Mouse (Mus musculus) heart, postnatal 25 days (tissue): ENCODE measurements around the gene Apbb1ip. TPM values are rescaled to one million over a fixed set of nuclear protein-coding genes. Genes with fewer than 3 reads are reported as not detected.

Experiments
- DNase-seq: peaks from one replicate; pipeline ENCODE4 v3.0.0; 2022; ENCODE audit warnings: low spot score
- intact Hi-C: fragments of 180-260 bp; cut with DNase I; formaldehyde crosslinking; loops from one replicate; pipeline ENCODE4 v1.15.1; 2025
- total RNA-seq, 2 experiments: library from RNA; stranded (reverse); gene quantifications; 2 replicates each; pipeline ENCODE4 v1.2.3; 2021

Apbb1ip gene
- 1 to 10 TPM; 3.4 to 3.5 TPM for total RNA-seq

DNA sequence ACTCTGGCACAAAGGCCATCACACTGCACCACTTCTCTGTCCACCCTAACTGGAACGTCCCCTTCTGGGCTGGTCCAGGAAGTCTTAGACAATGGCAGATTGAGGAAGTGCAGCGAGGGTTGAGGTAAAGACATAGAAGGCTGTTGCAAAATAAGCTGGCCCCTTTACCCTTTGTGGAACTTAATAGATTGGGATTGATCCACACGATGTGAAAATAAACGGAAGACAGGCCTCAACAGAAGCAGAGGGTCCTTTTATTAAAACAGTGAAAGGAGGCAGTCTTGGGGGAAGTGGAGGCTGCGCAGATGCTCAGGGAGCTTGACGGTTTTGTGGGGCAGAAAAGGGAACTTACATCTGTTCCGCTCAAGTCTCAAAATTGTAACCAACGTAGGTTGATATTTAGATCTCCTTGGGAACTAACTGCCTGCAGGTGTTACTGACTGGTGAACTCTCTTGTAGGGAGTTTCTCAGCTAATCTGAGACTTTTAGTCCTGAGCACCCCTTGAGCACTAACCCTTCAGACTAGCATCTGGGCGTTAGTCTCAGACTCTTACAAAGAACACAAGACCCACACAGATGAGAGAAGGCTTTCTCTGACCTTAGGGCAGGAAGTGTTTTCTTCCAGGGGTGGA, at the start of gene Apbb1ip:
Apbb1ip (plus strand) TSS at position 546 of the 632 bp plus-strand sequence.
- intact Hi-C loops, result no loop called here

DNA sequence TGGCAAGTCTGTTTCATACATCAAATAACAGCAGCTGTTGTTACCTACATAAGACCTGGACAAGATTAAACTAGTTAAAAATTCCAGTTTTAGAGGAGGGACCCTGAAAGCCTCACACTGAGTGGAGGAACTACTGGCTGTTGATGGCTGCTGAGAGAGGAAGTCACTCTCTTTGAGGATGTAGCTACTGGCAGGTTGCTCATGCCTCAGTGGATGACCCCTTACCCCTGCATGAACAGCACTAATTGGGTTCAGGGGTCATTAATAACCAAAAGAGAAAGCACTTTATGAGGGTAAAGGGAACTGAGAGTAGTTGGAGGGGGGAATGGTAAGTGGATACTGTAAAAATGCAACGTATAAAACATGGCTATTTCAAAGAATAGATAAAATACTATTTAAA, 46.8 kb upstream of the Apbb1ip start:
- intact Hi-C loops, result no loop called here
- no peak for DNase-seq

More for the DNA sequence above, at the start of gene Apbb1ip:
- DNase-seq, result no peak

DNA sequence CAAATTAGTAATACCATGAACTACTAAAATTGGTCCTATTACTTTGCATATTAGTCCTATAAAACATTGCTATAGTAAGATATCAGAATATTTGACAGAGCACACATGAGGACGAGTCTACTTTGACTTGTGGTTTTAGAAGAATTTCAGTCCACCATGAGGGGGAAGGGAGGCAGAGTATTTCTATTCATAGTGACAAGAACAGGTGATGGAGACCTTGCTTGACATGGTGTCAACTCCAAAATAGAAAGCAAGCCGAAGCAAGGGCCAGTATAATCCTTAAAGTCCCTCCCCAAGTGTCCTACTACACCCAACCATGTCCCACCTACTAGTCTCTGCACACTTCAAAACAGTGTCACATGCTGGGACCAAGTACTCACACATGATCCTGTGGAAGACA, 37.8 kb upstream of the Apbb1ip start:
- intact Hi-C loops, result no loop called here
- no peak for DNase-seq

DNA sequence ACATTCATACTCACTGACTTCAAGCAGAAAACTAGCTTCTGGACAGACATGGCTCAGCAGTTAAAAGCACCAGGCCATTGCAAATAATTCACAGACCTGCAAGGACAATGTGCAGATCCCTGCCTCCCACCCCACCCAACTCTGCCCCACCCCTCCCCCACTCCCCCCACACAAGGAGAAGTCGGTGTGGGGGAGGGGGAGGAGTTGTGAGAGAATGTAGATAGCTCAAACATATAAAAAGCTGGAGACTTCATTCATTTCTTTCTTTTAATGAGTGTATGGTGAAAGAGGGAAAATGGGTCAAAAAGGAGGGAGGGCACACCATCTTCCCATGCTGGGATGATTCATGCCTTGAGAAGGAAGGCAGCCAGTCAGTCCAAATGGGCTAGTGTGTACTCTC, 34.5 kb upstream of the Apbb1ip start:
- intact Hi-C loops, result no loop called here
- DNase-seq, result no peak

DNA sequence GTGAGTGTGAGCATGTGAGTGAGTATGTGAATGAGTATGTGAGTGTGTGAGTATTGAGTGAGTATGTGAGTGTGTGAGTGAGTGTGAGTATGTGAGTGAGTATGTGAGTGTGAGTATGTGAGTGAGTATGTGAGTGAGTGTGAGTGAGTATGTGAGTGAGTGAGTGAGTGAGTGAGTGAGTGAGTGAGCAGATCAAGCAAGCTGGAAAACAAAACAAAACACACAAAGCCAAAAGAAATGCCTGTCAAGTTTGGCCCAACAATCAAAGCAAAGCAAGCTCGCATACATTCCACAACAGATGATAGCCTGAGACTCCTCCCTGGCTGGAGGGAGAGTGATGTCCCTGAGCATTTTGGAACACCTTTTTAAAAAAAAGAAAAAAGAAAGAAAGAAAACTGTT, 33.5 kb upstream of the Apbb1ip start:
- DNase-seq, result no peak
- intact Hi-C loops, result no loop called here

DNA sequence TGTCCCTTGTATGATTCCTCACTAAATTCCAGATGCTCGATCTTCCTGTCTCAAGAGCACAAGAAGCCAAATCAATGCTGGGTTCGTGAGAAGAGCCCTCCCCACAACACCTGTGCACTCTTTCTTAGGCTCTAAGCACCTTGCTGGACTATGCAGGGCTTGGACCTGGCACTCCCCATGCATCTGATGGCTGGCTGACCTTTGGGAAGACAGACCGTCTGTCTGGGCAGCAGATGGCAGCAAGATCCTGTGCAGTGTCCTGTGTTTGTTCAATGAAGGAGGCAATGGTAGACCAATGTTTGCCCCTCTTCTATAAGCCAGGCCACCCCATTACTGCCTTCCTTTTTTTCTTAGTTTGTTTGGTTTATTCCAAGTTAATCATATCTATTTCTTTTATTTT, 32.7 kb upstream of the Apbb1ip start:
- intact Hi-C loops, result no loop called here
- DNase-seq, result no peak

DNA sequence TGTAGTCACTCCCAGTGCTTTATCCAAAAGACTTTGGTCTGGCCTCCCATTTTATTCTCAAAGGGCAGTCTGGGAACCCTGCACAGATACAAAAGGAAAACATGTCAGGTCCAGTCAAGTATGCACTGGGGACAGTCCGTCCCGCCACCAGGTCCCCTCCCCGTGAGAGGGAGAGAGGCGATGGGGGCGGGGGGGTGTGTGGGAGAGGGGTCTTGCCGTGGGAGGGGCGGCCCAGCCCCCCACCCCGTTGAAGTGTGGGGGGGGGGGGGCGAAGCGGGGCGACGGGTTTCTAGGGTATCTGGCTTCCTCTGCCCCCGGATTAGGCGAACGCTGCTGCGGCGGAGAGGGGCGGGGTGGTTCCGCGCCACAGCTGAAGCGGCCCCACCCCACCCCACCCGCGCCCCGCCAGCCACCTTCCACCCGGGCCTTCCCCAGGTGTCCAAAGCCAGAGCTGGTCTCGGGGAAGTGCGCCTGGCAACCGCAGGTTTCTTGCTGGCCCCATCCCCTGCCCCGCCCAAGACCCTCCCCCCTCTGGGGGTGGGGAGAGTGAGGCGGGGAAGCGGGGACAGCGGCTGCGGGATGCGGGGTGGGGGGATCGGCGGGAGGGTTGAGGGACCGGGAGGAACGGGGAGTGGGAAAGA, 29.7 kb upstream of the Apbb1ip start:
- intact Hi-C loops, result no loop called here
- DNase-seq, result no peak

DNA sequence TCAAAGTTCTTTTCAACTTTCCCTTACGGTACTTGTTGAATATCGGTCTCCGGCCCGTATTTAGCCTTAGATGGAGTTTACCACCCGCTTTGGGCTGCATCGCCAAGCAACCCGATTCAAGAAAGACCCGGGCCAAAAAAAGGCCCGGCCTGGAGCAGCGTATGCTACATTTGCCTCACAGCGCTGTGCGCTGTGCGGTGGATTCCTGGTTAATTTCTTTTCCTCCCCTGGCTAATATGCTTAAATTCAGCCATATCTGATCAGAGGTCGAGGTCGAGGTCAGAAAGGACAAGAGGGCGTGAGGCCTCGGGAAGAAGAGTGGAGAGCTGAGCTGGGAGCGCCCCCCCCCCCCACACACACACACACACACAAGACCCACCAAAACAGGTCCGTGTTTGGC, 29.0 kb upstream of the Apbb1ip start:
- intact Hi-C loops, result no loop called here
- no peak for DNase-seq

DNA sequence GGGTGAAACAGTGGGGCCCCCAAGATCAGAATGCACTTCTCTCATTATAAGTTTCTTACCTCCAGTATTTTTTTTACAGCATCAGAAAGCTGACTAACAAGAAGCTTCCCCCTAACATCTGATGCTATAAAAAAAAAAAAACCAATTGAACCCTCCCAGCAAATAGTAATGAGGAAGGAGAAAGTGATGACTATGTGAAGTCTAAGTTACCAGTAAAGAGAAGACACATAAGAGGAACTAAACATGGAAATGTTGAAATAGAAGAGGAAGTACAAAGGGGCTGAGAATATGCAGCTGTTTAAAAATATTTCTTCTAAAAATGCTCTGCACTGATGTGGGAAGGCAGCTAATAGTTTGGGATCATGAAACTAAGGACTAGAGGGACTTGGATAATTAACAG, 27.1 kb upstream of the Apbb1ip start:
- intact Hi-C loops, result no loop called here

DNA sequence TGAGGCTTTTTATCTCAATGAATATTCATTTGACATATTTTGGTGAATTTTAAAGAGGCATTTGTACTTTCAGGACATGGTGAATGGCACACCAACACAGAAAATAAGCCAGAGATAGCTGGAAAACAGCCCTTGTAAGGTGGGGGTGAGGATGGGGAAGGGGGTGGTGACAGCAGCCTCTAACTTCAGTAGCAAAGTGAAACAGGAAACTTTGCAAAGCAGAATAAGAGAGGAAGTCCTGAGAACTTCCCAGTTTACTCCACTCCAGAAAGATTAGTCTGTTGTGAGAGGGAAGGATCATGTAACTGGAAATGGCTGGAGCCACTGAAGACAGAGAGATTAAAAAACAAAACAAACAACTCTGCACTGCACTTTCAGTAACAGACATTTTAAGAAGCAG, 26.0 kb upstream of the Apbb1ip start:
- DNase-seq, result no peak
- intact Hi-C loops, result no loop called here

More for the DNA sequence above, 27.1 kb upstream of the Apbb1ip start:
- DNase-seq, result no peak

DNA sequence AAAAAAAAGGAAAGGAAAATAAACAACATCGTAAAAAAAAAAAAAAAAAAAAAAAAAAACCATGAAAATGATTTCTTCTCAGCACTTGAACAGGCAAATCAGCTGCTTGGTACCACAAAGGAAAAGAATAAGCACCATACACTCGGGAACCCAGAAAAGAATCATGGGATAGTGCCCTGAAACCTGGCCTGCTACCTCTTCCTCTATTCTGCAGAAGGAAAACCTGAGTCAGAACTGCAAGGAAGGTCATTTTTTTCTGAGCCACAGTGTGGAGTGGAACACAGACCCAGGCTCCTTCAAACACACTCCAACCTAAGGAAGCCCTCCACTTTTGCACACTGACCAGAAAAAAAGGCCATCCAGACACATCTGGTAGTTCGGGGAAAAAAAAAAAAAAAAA, 24.1 kb upstream of the Apbb1ip start:
- DNase-seq, result no peak
- intact Hi-C loops, result no loop called here

DNA sequence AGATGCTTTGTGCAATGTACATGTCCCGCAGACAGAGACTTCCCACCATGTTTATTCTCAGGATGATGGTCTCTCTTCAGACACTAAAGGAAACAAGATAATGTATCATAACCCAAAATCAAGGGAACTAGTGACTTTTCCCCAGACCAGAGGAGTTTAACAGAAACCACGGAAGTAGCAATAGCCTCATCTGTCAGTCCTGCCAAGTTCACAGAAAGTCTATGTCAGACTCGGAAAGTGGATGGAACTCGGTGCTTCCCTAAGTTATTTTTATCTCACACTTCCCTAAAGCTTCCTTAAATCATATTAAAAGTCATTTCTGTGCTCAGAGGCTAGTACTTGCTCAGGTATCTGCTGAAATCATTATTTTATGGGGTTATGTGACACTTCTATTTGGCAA, 21.4 kb upstream of the Apbb1ip start:
- no peak for DNase-seq
- intact Hi-C loops, result no loop called here

DNA sequence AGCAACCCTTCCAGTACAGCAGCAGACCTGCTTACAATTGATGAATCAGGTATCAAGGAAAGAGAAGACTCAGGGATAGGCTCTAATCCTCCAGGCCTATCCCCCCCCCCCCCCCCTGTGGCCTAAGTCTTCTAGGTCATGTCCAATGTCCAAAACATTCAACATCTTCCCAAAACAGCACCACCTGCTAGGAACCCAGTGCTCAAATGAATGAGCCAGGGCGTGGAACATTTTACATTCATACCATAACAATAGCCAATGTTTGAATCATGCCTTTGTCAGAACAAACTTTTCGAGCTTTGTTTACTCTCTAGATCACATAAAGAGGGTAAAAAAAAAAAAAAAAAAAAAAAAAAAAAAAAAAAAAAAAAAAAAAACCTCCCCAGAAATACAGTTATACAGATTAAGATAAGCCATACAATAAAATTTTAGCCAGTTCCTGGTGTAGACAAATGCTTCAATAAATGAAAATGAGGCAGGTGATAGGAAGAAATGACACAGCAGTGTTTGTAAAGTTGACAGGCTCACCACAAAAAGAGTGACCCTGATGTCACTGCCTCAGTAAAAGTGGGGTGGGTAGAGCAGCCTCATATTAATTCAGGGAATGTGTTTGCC, 20.3 kb upstream of the Apbb1ip start:
- no peak for DNase-seq
- intact Hi-C loops, result no loop called here

DNA sequence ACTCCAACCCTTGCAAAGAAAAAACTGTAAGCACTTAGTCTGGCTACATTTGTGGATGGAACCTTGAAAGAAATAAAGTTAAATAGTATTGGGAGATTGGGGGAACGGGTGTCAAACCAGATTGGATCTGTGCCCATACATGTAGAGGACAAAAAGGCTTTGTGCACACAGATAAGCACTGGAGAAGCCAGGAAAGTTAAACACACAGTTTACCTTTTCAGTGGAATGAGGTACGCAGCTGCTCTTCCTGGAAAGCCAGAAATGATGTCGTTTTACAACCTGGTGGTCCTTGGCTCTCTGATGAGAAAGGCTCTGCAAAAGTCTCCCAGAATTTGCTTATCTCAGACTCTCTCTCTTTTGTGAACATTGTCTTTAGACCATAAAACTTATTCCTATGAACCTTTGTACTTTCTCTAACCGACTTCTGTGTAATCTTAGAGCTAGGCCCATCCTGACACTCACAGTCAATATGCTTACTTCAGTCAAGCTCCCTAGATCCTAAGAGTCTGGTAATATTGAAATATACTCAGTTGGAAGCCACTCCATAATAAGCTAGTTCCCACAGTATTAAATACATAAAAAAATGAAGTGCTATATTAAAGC, 19.6 kb upstream of the Apbb1ip start:
- intact Hi-C loops, result no loop called here

DNA sequence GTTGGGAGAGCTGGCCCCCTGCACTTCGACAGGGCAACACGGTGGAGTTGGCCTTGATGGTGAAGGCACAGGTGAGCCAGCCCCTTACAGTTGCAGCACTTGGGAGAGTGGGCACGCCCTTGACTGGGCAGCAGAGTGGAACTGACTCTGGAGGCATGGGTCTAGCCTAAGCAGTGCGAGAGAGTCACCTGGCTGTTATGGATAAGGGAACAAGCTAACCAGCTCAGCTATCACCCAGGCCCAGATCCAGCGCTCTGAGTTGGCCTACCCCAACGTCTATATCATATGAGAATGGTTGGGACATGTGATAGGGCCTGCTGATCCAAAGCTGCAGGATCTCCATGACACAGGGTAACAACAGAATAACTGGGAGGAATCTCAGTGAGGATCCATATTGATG, 18.3 kb upstream of the Apbb1ip start:
- intact Hi-C loops, result no loop called here

More for the DNA sequence above, 19.6 kb upstream of the Apbb1ip start:
- no peak for DNase-seq

DNA sequence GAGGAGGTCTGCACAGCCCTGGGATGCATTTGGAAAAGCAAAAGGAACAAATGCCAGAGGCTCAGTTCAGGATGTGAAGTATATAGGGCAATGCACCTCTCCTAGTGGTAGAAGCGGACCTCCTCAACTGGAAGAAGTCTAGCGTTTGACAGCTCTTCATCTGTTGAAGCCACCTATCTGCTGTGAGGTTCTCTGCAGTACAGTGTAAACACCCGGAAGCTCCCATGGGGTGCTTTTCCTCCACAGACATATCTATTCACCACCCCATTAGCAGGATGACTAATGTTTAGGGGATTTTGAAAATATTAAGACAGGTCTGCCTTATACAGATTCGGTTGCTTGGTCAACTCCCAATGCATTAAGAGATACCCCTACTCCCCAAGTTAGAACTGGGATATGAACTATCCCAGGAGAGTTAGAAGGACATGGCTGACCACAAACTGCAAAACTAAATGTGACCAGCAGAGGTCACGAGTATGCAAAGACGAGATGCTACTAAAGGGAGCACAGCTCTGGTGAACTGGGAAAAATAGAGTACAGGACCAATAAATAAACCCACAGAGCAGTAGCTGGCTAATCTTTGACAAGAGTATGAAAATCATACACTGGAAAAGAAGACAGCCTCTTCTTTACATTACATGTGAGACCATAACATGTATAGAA, 15.5 kb upstream of the Apbb1ip start:
- intact Hi-C loops, result loop anchor here (1.0 kb wide), 1 partner anchor 106 kb away; no protein-coding TSS in a partner anchor
- no peak for DNase-seq

More for the DNA sequence above, 18.3 kb upstream of the Apbb1ip start:
- DNase-seq, result no peak

DNA sequence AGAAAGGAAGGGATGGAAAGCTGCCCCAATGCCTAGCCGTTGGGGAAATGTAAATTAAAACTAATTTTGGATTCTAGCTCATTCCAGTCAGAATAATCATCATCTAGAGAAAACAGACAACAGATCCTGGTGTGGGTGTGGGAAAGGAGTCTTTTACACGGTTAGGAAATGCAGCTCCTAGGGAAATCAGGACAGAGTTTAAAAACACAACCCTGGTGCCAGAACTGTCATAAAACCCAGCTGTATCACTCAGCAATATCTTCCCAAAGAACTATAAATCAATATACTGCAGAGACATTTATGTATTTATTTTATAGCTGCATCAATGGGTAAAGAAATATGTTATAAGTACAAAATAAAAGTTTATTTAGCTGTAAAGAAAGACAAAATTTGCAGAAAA, 13.4 kb upstream of the Apbb1ip start:
- intact Hi-C loops, result no loop called here
- no peak for DNase-seq

DNA sequence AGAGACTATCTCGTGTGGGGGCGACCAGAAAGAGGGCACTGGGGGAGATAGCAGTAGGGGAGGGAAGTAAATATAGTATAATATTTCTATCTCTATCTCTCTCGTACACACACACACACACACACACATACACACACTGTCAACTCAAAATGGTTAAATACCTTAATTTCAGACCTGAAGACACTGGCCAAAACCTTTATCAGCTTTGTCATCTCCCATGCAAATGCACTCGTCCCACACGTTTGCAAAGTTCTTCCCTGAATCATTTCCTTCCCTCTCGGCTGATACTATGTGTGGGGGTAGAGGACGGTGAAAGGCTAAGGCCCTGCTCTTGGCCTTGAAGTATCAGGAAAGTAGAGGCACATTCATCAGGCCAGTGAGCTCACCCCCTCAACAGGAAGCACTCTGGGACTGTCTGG, 12.8 kb upstream of the Apbb1ip start:
- no peak for DNase-seq
- intact Hi-C loops, result no loop called here

DNA sequence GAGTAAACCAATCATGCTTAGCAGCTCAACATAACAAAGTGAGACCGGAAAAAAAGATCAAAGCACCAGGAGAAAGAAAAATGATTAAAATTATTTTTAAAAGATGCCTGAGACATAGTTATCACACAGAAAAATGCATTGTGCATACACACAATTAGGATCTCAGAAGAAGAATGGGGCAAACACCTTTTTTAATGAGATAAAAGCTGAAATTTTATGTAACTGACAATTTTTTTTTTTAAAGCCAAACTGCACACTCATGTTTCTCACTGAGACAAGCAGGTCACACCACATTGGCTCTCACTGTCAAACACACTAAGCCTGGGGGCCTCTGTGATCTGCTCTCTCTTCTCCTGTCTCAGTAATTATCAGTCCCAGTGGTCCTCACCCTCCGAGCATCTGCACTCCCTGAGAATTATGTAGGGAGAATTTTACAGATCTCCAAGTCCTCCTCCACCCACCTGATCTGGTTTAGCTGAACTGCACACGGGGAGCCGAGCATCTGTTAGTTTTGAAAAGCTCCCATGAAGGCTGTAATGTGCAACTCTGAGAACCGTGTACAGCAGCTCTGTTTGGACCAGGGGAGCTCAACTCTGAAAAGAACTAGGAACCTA, 9.0 kb upstream of the Apbb1ip start:
- no peak for DNase-seq
- intact Hi-C loops, result no loop called here

DNA sequence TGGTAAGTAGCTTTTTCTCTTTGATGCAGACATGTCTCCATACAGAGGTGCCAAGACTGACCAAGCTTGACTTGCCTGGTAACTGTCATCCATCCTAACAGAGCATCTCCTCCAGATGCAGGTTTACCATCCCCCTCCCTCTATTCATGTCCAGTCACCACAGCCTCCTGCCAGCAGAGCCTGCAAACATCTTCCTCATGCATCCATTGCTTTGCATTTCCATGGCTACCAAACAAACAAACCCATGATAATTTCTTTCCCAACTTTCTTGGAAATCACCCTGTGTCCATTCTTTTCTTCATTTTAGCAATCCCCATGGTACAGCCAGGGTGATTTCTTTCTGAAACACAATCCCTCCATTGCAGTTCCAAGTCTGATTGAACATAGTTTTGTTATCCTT, 2.6 kb upstream of the Apbb1ip start:
- intact Hi-C loops, result no loop called here
- DNase-seq, result no peak
